Mouse (Mus musculus) cerebellum, postnatal 10 days (tissue): Measurements from ENCODE around the gene Cpm.
"Not testable (repeated sequence)": the region's sequence is repeated elsewhere in the genome, so short reads cannot be mapped to it uniquely, and the experiment has no call there.

ENCODE experiments used
- DNase-seq, 2 experiments: peaks; one replicate each; pipeline ENCODE4 v3.0.0; 2021; ENCODE audit warnings: mixed read lengths in 2 of 2

The Cpm gene

DNA sequence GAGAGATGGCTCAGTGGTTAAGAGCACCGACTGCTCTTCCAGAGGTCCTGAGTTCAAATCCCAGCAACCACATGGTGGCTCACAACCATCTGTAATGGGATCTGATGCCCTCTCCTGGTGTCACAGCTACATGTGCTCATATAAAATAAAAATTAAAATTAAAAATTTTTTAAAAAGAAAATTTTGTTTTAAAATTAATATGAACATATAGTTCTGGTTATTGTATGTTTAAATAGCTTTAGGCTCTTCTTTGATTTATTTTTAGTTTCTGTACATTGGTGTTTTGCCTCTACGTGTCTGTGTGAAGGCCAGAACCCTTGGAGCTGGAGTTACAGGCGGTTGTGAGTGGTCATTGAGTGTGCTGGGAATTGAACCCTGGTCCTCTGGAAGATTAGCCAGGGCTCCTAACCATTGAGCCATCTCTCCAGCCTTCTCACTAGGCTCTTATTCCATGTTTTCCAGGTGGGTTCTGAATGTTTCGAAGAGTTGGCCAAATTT lies 97.6 kb downstream of the Cpm start:
- DNase-seq, result no peak

DNA sequence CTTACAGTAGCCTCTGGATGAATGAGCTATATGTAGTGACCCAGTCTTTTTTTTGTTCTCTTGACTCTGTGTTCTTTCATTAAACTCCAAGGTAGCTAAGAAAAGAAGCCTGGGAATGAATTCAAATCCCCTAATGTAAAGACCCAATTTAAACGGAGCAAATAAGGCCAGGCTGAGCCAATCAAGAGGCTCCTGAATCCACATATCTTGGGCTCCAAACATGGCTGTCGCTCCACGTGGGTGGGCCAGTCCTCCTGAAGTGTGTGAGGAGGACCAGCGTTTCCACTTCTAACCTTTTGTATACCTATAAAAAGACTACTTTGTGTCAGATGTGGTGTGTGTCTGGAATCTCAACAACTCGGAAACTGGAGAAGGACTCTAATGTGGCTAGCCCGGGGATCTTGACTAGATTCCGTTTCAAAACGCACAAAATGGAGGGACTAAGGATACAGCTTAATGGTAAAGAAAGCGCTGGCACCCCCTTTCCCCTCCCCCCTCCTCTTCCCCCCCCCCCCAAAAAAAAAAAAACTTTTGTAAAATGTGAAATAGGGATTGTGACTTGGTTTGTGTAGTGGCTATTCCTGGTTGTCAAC lies 98.3 kb downstream of the Cpm start:
- no peak for DNase-seq

DNA sequence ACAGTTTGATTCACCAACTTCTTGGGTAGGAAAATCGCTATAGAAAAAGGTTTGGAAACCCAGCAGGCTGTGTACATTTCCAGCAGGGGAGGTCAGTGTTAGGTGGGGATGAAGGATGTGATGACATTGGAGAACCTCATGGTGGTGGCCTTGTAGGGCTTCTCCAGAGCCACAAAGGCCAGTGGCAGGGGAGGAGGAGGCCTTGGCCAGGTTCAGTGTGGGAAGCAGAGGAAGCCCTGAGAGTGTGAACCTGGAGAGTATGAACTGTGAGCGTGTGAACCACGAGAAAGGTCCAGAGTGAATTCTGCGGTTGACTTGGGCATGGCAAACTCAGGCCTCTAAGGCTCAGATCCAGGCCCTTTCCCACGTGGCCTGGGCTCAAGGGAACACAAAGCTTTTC lies 99.3 kb downstream of the Cpm start:
- no peak for DNase-seq

DNA sequence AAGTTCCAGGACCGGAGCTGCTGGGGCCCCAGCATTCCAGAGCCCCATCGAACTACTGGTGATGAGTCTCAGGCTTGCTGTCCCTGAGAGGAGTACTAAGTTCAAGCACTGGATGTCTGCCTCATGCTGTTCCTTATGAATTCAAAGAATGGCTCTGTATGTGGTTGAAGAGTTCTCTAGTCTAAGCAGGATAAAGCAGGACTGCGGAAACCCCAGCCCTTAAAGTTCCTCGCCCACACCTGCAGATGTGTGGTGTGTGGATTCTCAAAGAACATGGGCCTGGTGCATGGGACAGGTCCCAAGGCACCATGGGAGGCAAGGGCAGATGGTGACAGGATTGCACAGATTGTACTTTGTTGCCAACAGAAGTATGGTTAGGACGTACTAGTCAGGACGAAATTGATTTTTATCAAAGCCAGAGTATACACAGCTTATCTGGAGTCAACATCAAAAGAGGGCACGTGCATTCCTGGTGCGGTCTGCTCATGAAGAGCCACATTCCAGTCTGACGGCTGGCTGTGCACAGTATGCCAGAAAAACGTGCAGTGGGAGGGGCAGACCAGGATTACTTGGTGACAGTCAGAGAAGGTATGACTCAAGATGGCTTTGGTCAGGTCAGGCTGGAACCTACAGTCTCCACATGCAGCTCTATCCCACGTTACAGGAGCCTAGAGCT lies 100.0 kb downstream of the Cpm start:
- no peak for DNase-seq

DNA sequence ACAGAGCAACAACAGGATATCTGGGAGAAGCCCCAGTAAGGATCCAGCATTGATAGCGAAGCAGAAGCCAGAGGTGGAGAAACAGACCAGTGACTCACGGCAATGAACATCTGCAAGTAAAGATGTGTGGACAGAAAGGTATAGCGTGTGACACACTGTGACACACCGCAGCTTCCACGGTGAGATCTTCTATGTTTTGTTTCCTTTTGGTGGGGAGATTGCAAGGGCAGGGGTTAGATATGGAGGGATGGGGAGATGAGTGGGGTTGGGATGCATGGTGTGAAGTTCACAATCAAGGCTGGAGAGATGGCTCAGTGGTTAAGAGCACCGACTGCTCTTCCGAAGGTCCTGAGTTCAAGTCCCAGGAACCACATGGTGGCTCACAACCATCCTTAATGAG lies 100.8 kb downstream of the Cpm start:
- DNase-seq, result no peak

DNA sequence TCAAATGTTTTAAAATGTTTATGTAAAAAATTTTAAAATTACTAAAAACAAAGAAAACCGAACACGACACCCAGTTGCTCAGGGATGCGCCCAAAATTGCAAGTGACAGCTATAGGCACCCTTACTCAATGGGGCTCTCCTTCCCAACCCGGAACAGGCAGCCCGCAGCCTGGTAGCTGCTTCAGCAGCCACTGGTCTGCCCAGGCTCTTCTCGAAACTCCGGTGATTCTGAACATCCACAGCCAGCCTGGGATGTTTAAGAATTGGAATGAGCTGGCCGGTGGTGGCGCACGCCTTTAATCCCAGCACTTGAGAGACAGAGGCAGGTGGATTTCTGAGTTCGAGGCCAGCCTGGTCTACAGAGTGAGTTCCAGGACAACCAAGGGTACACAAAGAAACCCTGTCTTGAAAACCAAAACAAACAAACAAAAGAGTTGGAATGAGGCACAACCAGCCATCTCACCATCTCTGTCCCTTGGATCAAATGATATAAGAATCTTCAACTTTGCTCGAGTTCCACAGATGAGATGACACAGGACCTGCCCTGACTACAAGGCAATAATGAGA lies 101.4 kb downstream of the Cpm start:
- no peak for DNase-seq

DNA sequence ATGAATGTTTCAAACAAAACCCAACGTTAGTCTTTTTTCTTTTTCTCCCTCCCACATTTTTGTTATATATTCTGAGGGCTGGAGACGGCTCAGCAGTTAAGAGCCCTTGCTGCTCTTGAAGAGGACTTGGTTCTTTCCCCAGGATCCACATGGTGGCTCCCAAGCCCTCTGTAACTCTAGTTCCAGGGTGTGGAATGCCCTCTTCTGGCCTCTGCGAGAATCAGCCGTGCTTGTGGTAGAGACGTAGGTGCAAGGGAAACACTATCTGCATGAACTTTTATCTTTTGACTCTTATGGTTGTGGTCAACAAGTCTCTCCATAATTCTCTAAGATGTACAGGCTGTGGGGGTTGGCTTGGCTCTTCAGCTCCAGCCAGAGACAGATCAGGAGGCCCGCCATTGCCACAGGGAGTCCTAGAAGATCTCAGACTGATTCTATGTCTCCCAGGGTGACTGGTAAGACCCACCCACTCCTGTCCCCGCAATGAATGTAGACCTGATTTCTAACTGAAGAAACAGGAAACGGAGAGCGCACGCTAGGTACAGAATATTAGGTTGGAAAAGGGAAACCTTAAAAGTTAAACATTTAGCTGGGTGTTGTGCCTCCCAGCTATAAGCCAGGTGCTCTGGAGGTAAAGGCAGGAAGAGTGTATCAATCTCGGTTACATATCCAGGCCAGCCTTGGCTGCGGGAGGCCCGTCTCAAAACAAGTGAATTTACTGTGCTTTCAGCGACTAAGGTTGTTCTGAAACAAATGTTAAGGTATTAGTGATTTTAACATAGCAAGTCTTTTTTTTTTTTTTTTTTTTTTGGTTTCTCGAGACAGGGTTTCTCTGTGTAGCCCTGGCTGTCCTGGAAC lies 102.2 kb downstream of the Cpm start:
- peak; percentile 46 to 54 for DNase-seq

DNA sequence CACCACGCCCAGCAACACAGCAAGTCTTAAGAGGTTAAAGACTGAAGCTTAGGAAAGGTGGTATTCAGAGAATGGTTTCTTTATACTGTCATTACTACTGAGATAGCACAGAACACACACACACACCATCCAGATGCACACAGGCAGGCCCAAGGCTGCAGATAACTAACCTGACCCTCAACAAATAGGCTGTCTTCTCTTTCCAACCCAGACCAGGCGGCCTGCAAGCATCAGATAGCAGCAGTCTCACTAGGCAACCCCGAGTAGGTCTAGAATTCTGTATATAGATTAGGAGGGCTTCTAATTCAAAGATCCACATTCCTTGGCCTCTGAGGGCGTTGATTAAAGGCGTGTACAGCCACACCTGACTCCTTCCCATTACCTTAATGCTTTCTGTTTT lies 102.9 kb downstream of the Cpm start:
- no peak for DNase-seq

DNA sequence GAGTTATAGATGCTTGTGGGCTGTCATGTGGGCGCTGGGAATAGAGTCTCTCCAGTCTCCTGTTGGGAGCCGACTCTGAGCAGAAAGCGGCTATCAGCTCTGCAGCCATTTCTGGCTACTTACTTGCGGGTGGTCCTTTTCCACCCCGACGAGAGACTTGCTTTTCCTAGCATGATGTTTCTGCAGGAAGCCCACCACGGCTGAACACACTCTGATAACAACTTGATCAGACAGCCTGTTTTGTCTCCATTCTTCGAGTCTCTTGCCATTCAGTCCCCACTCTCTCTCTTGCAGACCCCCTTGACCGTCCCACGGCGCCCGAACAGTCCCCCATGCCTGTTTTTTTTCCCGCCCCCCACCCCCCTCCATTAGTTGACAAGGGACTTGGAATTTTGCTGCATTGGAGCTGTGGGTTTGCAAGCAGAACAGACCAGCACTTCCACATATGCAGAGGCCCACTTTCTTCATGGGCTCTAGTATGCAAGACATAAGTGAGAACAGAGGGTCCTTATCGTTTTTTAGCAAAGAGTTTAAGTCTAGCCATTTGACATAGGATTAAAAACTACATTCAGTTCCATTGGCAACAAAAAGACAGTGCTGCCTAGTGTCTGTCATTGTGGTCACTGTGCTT lies 103.8 kb downstream of the Cpm start:
- no peak for DNase-seq

DNA sequence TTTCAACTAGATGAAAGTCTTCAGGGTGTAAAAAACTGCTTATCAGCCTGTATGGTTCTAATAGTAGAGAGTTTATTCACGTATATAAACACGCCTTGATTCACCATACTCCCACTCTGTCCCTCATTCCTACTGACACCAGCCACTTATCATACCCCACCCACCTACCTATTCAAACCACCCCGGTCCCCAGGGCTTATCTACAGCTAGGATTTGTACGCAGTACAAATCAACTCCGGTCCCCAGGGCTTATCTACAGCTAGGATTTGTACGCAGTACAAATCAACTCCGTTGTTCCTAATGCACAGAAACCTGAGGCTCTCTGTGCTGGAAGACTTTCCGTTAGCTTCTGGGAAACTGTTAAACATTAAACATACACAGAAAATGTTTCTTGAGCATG lies 104.3 kb downstream of the Cpm start:
- not testable (repeated sequence) for DNase-seq

DNA sequence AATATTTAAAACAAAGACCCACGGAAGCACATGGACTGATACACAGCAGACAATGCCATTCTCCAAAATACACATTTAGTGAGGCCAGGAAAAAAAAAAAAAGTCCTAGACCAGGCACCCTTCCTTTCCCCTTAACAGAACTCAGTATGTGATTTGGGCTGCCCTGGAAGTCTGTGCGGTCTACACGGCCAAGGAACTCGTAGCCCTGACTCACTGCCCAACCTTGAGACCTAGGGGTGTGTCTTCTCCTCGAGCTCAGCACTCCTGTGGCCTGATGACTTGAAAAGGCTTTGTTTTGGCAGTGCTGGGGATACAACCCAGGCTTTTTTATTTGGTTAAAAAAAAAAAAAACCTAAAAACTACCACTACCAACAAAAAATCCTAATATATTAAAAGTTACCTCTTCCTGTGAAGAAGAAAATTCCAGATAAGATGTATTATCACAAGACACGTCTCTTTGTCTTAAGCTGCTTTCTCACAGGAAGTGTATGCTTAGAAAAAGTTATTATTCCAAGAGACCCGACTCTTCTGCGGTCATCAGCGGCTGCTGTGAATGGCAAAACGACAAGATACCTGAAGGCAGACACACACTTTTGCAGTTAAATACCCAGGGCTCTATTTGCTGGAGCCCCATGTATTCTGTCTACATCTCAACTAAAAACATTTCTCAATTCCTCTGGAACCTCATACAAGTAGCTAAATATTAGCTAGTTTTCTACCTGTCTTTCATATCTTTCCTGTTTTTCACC lies 105.0 kb downstream of the Cpm start:
- DNase-seq, result not testable (repeated sequence)

DNA sequence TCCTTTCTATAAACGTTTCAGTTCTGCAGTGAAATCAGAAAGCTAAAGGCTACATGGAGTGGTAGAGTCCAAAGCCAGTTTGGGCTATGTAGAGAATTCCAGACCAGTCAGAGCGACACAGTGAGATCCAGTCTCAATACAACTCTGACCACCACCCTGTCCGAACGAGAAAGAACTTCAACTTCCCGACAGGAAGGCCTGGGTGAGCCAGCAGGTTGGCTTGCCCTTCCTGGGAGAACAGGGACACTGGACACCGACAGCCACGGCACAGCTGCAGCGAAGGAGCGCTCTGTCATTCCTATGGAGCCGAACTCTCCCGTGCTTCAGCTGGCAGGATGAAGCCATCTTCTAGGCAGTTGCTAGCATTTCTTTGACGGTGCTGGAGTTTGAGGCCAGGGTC lies 106.1 kb downstream of the Cpm start:
- not testable (repeated sequence) for DNase-seq

DNA sequence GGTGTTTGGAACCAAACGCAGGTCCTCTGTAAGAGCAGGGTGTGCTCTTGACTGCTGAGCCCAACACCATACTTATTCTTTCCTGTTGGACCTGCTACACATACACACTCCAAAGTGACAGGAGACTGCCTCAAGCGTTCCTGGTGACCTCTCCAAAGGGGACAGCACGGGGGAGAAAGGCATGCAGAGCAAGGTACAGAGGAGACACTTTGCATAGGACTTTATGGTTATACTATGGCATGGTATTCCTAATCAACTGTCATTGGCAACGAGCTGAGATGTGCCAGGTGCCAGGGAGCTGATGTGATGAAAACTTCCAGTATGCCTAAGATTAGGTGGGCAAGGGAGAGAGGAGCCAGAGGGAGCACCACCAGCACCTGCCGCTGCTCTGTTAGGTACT lies 107.3 kb downstream of the Cpm start:
- DNase-seq, result no peak
